Mouse (Mus musculus) heart, embryonic 10.5 days (tissue): ENCODE results near the gene Trappc3l. TPM values are rescaled to one million over a fixed set of nuclear protein-coding genes. Genes with fewer than 3 reads are reported as not detected.
"Not testable (repeated sequence)": the region's sequence is repeated elsewhere in the genome, so short reads cannot be mapped to it uniquely, and the experiment has no call there.

ENCODE experiments used
- DNase-seq: peaks from one replicate; pipeline ENCODE4 v3.0.0-alpha.2; 2017; ENCODE audit warnings: low spot score
- H3K27ac ChIP-seq: fragments of 300-500 bp; sonication (generic); 2 replicates; pipeline ENCODE4 v1.5.1; 2016; ENCODE audit warnings: mild to moderate bottlenecking
- H3K27me3 ChIP-seq: fragments of 300-500 bp; sonication (generic); 2 replicates; pipeline ENCODE4 v1.6.1; 2016; ENCODE audit warnings: mild to moderate bottlenecking; ENCODE audit not compliant: poor library complexity, insufficient read depth, severe bottlenecking
- H3K36me3 ChIP-seq: fragments of 300-500 bp; sonication (generic); 2 replicates; pipeline ENCODE4 v1.6.1; 2016; ENCODE audit warnings: mild to moderate bottlenecking, moderate library complexity
- H3K4me1 ChIP-seq: fragments of 300-500 bp; sonication (generic); 2 replicates; pipeline ENCODE4 v1.6.1; 2016; ENCODE audit warnings: mild to moderate bottlenecking
- H3K4me3 ChIP-seq: fragments of 300-500 bp; sonication (generic); 2 replicates; pipeline ENCODE4 v1.5.1; 2016; ENCODE audit warnings: mild to moderate bottlenecking, moderate library complexity
- H3K9me3 ChIP-seq: fragments of 300-500 bp; sonication (generic); 2 replicates; pipeline ENCODE4 v1.6.1; 2016; ENCODE audit warnings: mild to moderate bottlenecking, moderate library complexity
- WGBS: fragments of 180-500 bp; shearing (Covaris S2); methylation state at CpG from one replicate; pipeline ENCODE4 v1.1.7; 2016; 5-methylcytosine and 5-hydroxymethylcytosine counted together
- polyA plus RNA-seq: library from polyadenylated mRNA; unstranded; fragments of >200 nt; fragmentation: Nextera tagmentation; extraction: Ambion mirVana; gene quantifications from 2 replicates; pipeline ENCODE4 v1.2.1, GENCODE M21; 2016

Gene Trappc3l
- polyA plus RNA-seq, result not detected in 2 replicates

GRCm38 (mm10) chr10:34037401-34037800 is at the start of gene Trappc3l:
Gene Trappc3l (plus strand): TSS chr10:34037597.
- H3K4me1 ChIP-seq, result no peaks in the 10 kb centered on the region
- no peaks in the 10 kb centered on the region for H3K36me3 ChIP-seq
- H3K4me3 ChIP-seq, result no peak within 1 kb of the TSS
- H3K27me3 ChIP-seq, result no peaks in the 10 kb centered on the region
- no peak within 1 kb of the TSS for H3K27ac ChIP-seq
- no peak for DNase-seq
- WGBS, result 79% methylated on average over 3 of the region's 3 CpGs
- H3K9me3 ChIP-seq, result no peaks in the 10 kb centered on the region

GRCm38 (mm10) chr10:33996686-33997085 is 40.7 kb upstream of the Trappc3l start:
- not testable (repeated sequence) for H3K27me3 ChIP-seq, H3K9me3 ChIP-seq, H3K4me1 ChIP-seq, H3K4me3 ChIP-seq, DNase-seq, H3K27ac ChIP-seq
- 91% methylated on average over 6 of the region's 8 CpGs for WGBS
- H3K36me3 ChIP-seq, result peaks cover 89% of the 10 kb centered on the region

- no peak overlapping the region for H3K27ac ChIP-seq
- H3K4me1 ChIP-seq, result no peaks in the 10 kb centered on the region
- H3K36me3 ChIP-seq, result peaks cover 87% of the 10 kb centered on the region
- H3K9me3 ChIP-seq, result no peaks in the 10 kb centered on the region
- no peaks in the 10 kb centered on the region for H3K27me3 ChIP-seq
- DNase-seq, result no peak
- no peak overlapping the region for H3K4me3 ChIP-seq
These were observed 39.0 kb upstream of the Trappc3l start for GRCm38 (mm10) chr10:33998397-33998796.

GRCm38 (mm10) chr10:34012581-34012980 is 24.8 kb upstream of the Trappc3l start:
- 94% methylated on average over 4 of the region's 4 CpGs for WGBS

GRCm38 (mm10) chr10:34013241-34013640 is 24.2 kb upstream of the Trappc3l start:
- peaks cover 4% of the 10 kb centered on the region for H3K4me1 ChIP-seq
- no peak overlapping the region for H3K4me3 ChIP-seq
- H3K36me3 ChIP-seq, result peaks cover 16% of the 10 kb centered on the region
- H3K9me3 ChIP-seq, result no peaks in the 10 kb centered on the region
- 85% methylated on average over 2 of the region's 2 CpGs for WGBS
- H3K27ac ChIP-seq, result no peak overlapping the region
- DNase-seq, result no peak
- no peaks in the 10 kb centered on the region for H3K27me3 ChIP-seq

More at GRCm38 (mm10) chr10:34012581-34012980, 24.8 kb upstream of the Trappc3l start:
- H3K27me3 ChIP-seq, result no peaks in the 10 kb centered on the region
- no peak overlapping the region for H3K27ac ChIP-seq
- no peaks in the 10 kb centered on the region for H3K9me3 ChIP-seq
- H3K36me3 ChIP-seq, result peaks cover 22% of the 10 kb centered on the region
- no peaks in the 10 kb centered on the region for H3K4me1 ChIP-seq
- DNase-seq, result no peak
- H3K4me3 ChIP-seq, result no peak overlapping the region

- H3K9me3 ChIP-seq, result no peaks in the 10 kb centered on the region
- H3K4me1 ChIP-seq, result peaks cover 12% of the 10 kb centered on the region
- no peaks in the 10 kb centered on the region for H3K36me3 ChIP-seq
- DNase-seq, result no peak
- H3K27ac ChIP-seq, result peak overlapping the region; percentile 89
- peak overlapping the region; percentile 75 for H3K4me3 ChIP-seq
- no peaks in the 10 kb centered on the region for H3K27me3 ChIP-seq
- under 1% methylated on average over 21 of the region's 21 CpGs for WGBS
These were observed 18.6 kb upstream of the Trappc3l start for GRCm38 (mm10) chr10:34018746-34019301.

GRCm38 (mm10) chr10:34019302-34020075 is 17.9 kb upstream of the Trappc3l start, which contains the start of gene Rwdd1:
Gene Rwdd1 (minus strand): TSS chr10:34019624.
- no peaks in the 10 kb centered on the region for H3K36me3 ChIP-seq
- under 1% methylated on average over 82 of the region's 82 CpGs for WGBS
- peak; percentile 99 for DNase-seq
- peak within 1 kb of the TSS; percentile 75 for H3K4me3 ChIP-seq
- peak within 1 kb of the TSS; percentile 89 for H3K27ac ChIP-seq
- peaks cover 12% of the 10 kb centered on the region for H3K4me1 ChIP-seq
- no peaks in the 10 kb centered on the region for H3K9me3 ChIP-seq
- no peaks in the 10 kb centered on the region for H3K27me3 ChIP-seq

GRCm38 (mm10) chr10:34030322-34030721 is 7.1 kb upstream of the Trappc3l start:
- H3K4me3 ChIP-seq, result no peak overlapping the region
- no peaks in the 10 kb centered on the region for H3K9me3 ChIP-seq
- no peaks in the 10 kb centered on the region for H3K36me3 ChIP-seq
- DNase-seq, result no peak
- H3K27ac ChIP-seq, result no peak overlapping the region
- no peaks in the 10 kb centered on the region for H3K27me3 ChIP-seq
- 60% methylated on average over 5 of the region's 5 CpGs for WGBS
- no peaks in the 10 kb centered on the region for H3K4me1 ChIP-seq

GRCm38 (mm10) chr10:34033630-34034305 is 3.6 kb upstream of the Trappc3l start:
- Histone ChIP-seq H3K27ac (no peak overlapping the region), H3K4me3 (peak overlapping the region; percentile 45; the same call in 1 of the 2 replicates), H3K27me3 (no peaks in the 10 kb centered on the region), H3K36me3 (no peaks in the 10 kb centered on the region), H3K4me1 (no peaks in the 10 kb centered on the region), H3K9me3 (no peaks in the 10 kb centered on the region)
- peak; percentile 90 for DNase-seq
- WGBS, result 20% methylated on average over 22 of the region's 22 CpGs

- Histone ChIP-seq H3K4me1 (no peaks in the 10 kb centered on the region), H3K9me3 (no peaks in the 10 kb centered on the region), H3K4me3 (no peak overlapping the region), H3K27me3 (no peaks in the 10 kb centered on the region), H3K36me3 (no peaks in the 10 kb centered on the region), H3K27ac (no peak overlapping the region)
- WGBS, result 11% methylated on average over 5 of the region's 5 CpGs
- DNase-seq, result no peak
These were observed 810 bp upstream of the Trappc3l start for GRCm38 (mm10) chr10:34036587-34036986.

GRCm38 (mm10) chr10:34044210-34044609 is 6.8 kb downstream of the Trappc3l start, which contains the start of gene Calhm4:
Gene Calhm4 (minus strand): TSS chr10:34044310.
- Histone ChIP-seq H3K4me1 (no peaks in the 10 kb centered on the region), H3K36me3 (no peaks in the 10 kb centered on the region)
- 79% methylated on average over 5 of the region's 5 CpGs for WGBS

GRCm38 (mm10) chr10:34053987-34054386 is 16.6 kb downstream of the Trappc3l start:
- Histone ChIP-seq H3K4me3 (no peak overlapping the region), H3K27me3 (no peaks in the 10 kb centered on the region), H3K27ac (no peak overlapping the region), H3K4me1 (no peaks in the 10 kb centered on the region), H3K9me3 (no peaks in the 10 kb centered on the region), H3K36me3 (no peaks in the 10 kb centered on the region)
- DNase-seq, result no peak
- WGBS, result 77% methylated on average over 2 of the region's 2 CpGs

More at GRCm38 (mm10) chr10:34044210-34044609, 6.8 kb downstream of the Trappc3l start, which contains the start of gene Calhm4:
- Histone ChIP-seq H3K4me3 (no peak within 1 kb of the TSS), H3K27ac (no peak within 1 kb of the TSS), H3K27me3 (no peaks in the 10 kb centered on the region), H3K9me3 (no peaks in the 10 kb centered on the region)
- no peak for DNase-seq

- Histone ChIP-seq H3K4me3 (no peak overlapping the region), H3K27ac (no peak overlapping the region), H3K4me1 (no peaks in the 10 kb centered on the region), H3K27me3 (no peaks in the 10 kb centered on the region), H3K36me3 (no peaks in the 10 kb centered on the region), H3K9me3 (no peaks in the 10 kb centered on the region)
- no peak for DNase-seq
- WGBS, result 37% methylated on average over 3 of the region's 3 CpGs
These were observed 29.2 kb downstream of the Trappc3l start for GRCm38 (mm10) chr10:34066591-34066990.
